Mouse (Mus musculus) C2C12 (cell line): Measurements from ENCODE around the gene Il17rd. TPM values are rescaled to one million over a fixed set of nuclear protein-coding genes. Genes with fewer than 3 reads are reported as not detected.

Experiments used
- H3K27me3 ChIP-seq: one replicate; pipeline ENCODE4 v1.6.1; 2011; ENCODE audit not compliant: control insufficient read depth, insufficient read depth, insufficient read length
- H3K36me3 ChIP-seq: one replicate; pipeline ENCODE4 v1.6.1; 2011; ENCODE audit not compliant: control insufficient read depth, insufficient read depth
- H3K4me3 ChIP-seq: one replicate; pipeline ENCODE4 v1.5.1; 2011; ENCODE audit warnings: mild to moderate bottlenecking, control low read depth; ENCODE audit not compliant: poor library complexity, insufficient read depth, severe bottlenecking
- H3K79me2 ChIP-seq: one replicate; pipeline ENCODE4 v1.6.1; 2011; ENCODE audit not compliant: control insufficient read depth, insufficient read depth
- H3K79me3 ChIP-seq: one replicate; pipeline ENCODE4 v1.6.1; 2011; ENCODE audit warnings: low read depth, control low read depth
- H3ac ChIP-seq: one replicate; pipeline ENCODE3; 2011; ENCODE audit warnings: low read depth; ENCODE audit not compliant: control insufficient read depth, insufficient read length
- CEBPB ChIP-seq: IDR thresholded peaks from one replicate; pipeline ENCODE4 v1.6.1; 2011; ENCODE audit warnings: low read depth, mild to moderate bottlenecking, control low read depth, moderate library complexity
- CTCF ChIP-seq: IDR thresholded peaks from one replicate; pipeline ENCODE4 v1.5.1; 2011; ENCODE audit not compliant: control insufficient read depth, insufficient read depth, insufficient read length
- FOSL1 ChIP-seq: IDR thresholded peaks from one replicate; pipeline ENCODE4 v1.8.0; 2011; ENCODE audit warnings: mild to moderate bottlenecking, low read length; ENCODE audit not compliant: poor library complexity, insufficient read depth, severe bottlenecking
- MAX ChIP-seq: IDR thresholded peaks from one replicate; pipeline ENCODE4 v1.6.1; 2011; ENCODE audit warnings: mild to moderate bottlenecking, control low read depth
- MYOD1 ChIP-seq: IDR thresholded peaks from one replicate; pipeline ENCODE4 v1.6.1; 2011; ENCODE audit warnings: low read depth; ENCODE audit not compliant: control insufficient read depth, insufficient read length
- MYOG ChIP-seq: IDR thresholded peaks from one replicate; pipeline ENCODE4 v1.6.1; 2011; ENCODE audit not compliant: control insufficient read depth, insufficient read length; ENCODE audit errors: extremely low read depth
- USF1 ChIP-seq: IDR thresholded peaks from one replicate; pipeline ENCODE4 v1.6.1; 2011; ENCODE audit warnings: low read depth, mild to moderate bottlenecking, control low read depth, moderate library complexity
- polyA plus RNA-seq: library from polyadenylated mRNA; unstranded; fragments of >200 nt; fragmentation: generic; extraction: Trizol; gene quantifications from one replicate; pipeline ENCODE4 v1.2.1, GENCODE M21; 2012; ENCODE audit warnings: missing spikeins

Gene Il17rd
- polyA plus RNA-seq, 1 experiment, result 1.2 TPM

GRCm38 (mm10) chr14:27130031-27130430, 91.3 kb downstream of the Il17rd start:
- H3ac ChIP-seq, result no peak overlapping the region
- no peaks in the 10 kb centered on the region for H3K79me3 ChIP-seq

GRCm38 (mm10) chr14:27130676-27131075, 91.9 kb downstream of the Il17rd start:
- Histone ChIP-seq H3K79me2 (no peaks in the 10 kb centered on the region), H3K27me3 (no peaks in the 10 kb centered on the region), H3K4me3 (no peak overlapping the region), H3K36me3 (no peaks in the 10 kb centered on the region), H3ac (no peak overlapping the region), H3K79me3 (no peaks in the 10 kb centered on the region)
- TF ChIP-seq USF1 (no peak), MYOD1 (no peak), CTCF (no peak), CEBPB (no peak), MYOG (no peak), MAX (no peak), FOSL1 (no peak)

More at GRCm38 (mm10) chr14:27130031-27130430, 91.3 kb downstream of the Il17rd start:
- TF ChIP-seq CTCF, result no peak
- no peaks in the 10 kb centered on the region for H3K79me2 ChIP-seq
- no peaks in the 10 kb centered on the region for H3K27me3 ChIP-seq
- H3K4me3 ChIP-seq, result no peak overlapping the region
- no peaks in the 10 kb centered on the region for H3K36me3 ChIP-seq

GRCm38 (mm10) chr14:27131521-27131920, 92.8 kb downstream of the Il17rd start:
- TF ChIP-seq MYOG, result no peak
- peak; percentile 43 for TF ChIP-seq MYOD1
- TF ChIP-seq MAX, result peak; percentile 40
- no peak for TF ChIP-seq USF1
- no peak for TF ChIP-seq CTCF
- no peak for TF ChIP-seq CEBPB
- peak; percentile 58 for TF ChIP-seq FOSL1
- Histone ChIP-seq H3ac (no peak overlapping the region), H3K4me3 (no peak overlapping the region), H3K79me2 (no peaks in the 10 kb centered on the region), H3K27me3 (no peaks in the 10 kb centered on the region), H3K79me3 (no peaks in the 10 kb centered on the region), H3K36me3 (no peaks in the 10 kb centered on the region)

GRCm38 (mm10) chr14:27138891-27139290, 100.2 kb downstream of the Il17rd start:
- H3K79me2 ChIP-seq, result no peaks in the 10 kb centered on the region
- no peak overlapping the region for H3ac ChIP-seq
- no peaks in the 10 kb centered on the region for H3K79me3 ChIP-seq
- H3K36me3 ChIP-seq, result no peaks in the 10 kb centered on the region
- no peak overlapping the region for H3K4me3 ChIP-seq
- no peak for TF ChIP-seq CEBPB
- no peak for TF ChIP-seq USF1
- TF ChIP-seq MAX, result no peak
- TF ChIP-seq CTCF, result no peak
- TF ChIP-seq MYOG, result no peak
- TF ChIP-seq MYOD1, result no peak
- TF ChIP-seq FOSL1, result no peak
- no peaks in the 10 kb centered on the region for H3K27me3 ChIP-seq

GRCm38 (mm10) chr14:27139968-27140367, 101.2 kb downstream of the Il17rd start:
- H3K79me2 ChIP-seq, result no peaks in the 10 kb centered on the region
- no peaks in the 10 kb centered on the region for H3K27me3 ChIP-seq
- TF ChIP-seq MAX (no peak), MYOG (no peak), MYOD1 (no peak), CTCF (no peak)
- no peak overlapping the region for H3K4me3 ChIP-seq
- no peaks in the 10 kb centered on the region for H3K36me3 ChIP-seq
- H3K79me3 ChIP-seq, result no peaks in the 10 kb centered on the region
- H3ac ChIP-seq, result no peak overlapping the region

- no peaks in the 10 kb centered on the region for H3K36me3 ChIP-seq
- H3K27me3 ChIP-seq, result no peaks in the 10 kb centered on the region
- H3K79me2 ChIP-seq, result no peaks in the 10 kb centered on the region
- no peak for TF ChIP-seq MAX
- no peak for TF ChIP-seq CEBPB
- no peak for TF ChIP-seq CTCF
- TF ChIP-seq USF1, result no peak
- TF ChIP-seq MYOD1, result no peak
- no peak for TF ChIP-seq MYOG
- no peak for TF ChIP-seq FOSL1
- no peak overlapping the region for H3K4me3 ChIP-seq
- H3K79me3 ChIP-seq, result no peaks in the 10 kb centered on the region
- no peak overlapping the region for H3ac ChIP-seq
These were observed 102.7 kb downstream of the Il17rd start for GRCm38 (mm10) chr14:27141486-27141885.
